Mouse (Mus musculus) kidney, embryonic 15.5 days (tissue): ENCODE measurements around the gene Rhbdd1. TPM values are rescaled to one million over a fixed set of nuclear protein-coding genes. Genes with fewer than 3 reads are reported as not detected.

Experiments used
- ATAC-seq: fragments of 200-750 bp; cut with Nextera tagmentation; replicated peaks from 2 replicates; pipeline ENCODE4 v1.8.0; 2017; ENCODE audit warnings: moderate TSS enrichment; ENCODE audit not compliant: low FRiP score
- H3K27ac ChIP-seq: fragments of 300-500 bp; sonication (generic); 2 replicates; pipeline ENCODE4 v1.5.1; 2015; ENCODE audit warnings: mild to moderate bottlenecking, inconsistent platforms
- H3K27me3 ChIP-seq: fragments of 300-500 bp; sonication (generic); 2 replicates; pipeline ENCODE4 v1.6.1; 2015; ENCODE audit warnings: inconsistent platforms
- H3K36me3 ChIP-seq: fragments of 300-500 bp; sonication (generic); 2 replicates; pipeline ENCODE4 v1.6.1; 2015; ENCODE audit warnings: inconsistent platforms
- H3K4me1 ChIP-seq: fragments of 300-500 bp; sonication (generic); 2 replicates; pipeline ENCODE4 v1.6.1; 2015; ENCODE audit warnings: inconsistent platforms
- H3K4me2 ChIP-seq: fragments of 300-500 bp; sonication (generic); 2 replicates; pipeline ENCODE4 v1.6.1; 2015; ENCODE audit warnings: moderate library complexity, mild to moderate bottlenecking, inconsistent platforms
- H3K4me3 ChIP-seq: fragments of 300-500 bp; sonication (generic); replicated peaks from 2 replicates; pipeline ENCODE4 v1.5.1; 2015; ENCODE audit warnings: mild to moderate bottlenecking, inconsistent platforms
- H3K9ac ChIP-seq: fragments of 300-500 bp; sonication (generic); 2 replicates; pipeline ENCODE4 v1.6.1; 2015; ENCODE audit warnings: mild to moderate bottlenecking, inconsistent platforms
- H3K9me3 ChIP-seq: fragments of 300-500 bp; sonication (generic); replicated peaks from 2 replicates; pipeline ENCODE4 v1.6.1; 2016; ENCODE audit warnings: inconsistent platforms
- WGBS: fragments of 180-500 bp; shearing (Covaris S2); methylation state at CpG from one replicate; pipeline ENCODE4 v1.1.7; 2015; ENCODE audit warnings: mixed read lengths; 5-methylcytosine and 5-hydroxymethylcytosine counted together
- polyA plus RNA-seq: library from polyadenylated mRNA; unstranded; fragments of >200 nt; fragmentation: Nextera tagmentation; extraction: Ambion mirVana; gene quantifications from 2 replicates; pipeline ENCODE4 v1.2.1, GENCODE M21; 2015

The Rhbdd1 gene
- polyA plus RNA-seq, 1 experiment from 2014 or later: 9.4 TPM

DNA sequence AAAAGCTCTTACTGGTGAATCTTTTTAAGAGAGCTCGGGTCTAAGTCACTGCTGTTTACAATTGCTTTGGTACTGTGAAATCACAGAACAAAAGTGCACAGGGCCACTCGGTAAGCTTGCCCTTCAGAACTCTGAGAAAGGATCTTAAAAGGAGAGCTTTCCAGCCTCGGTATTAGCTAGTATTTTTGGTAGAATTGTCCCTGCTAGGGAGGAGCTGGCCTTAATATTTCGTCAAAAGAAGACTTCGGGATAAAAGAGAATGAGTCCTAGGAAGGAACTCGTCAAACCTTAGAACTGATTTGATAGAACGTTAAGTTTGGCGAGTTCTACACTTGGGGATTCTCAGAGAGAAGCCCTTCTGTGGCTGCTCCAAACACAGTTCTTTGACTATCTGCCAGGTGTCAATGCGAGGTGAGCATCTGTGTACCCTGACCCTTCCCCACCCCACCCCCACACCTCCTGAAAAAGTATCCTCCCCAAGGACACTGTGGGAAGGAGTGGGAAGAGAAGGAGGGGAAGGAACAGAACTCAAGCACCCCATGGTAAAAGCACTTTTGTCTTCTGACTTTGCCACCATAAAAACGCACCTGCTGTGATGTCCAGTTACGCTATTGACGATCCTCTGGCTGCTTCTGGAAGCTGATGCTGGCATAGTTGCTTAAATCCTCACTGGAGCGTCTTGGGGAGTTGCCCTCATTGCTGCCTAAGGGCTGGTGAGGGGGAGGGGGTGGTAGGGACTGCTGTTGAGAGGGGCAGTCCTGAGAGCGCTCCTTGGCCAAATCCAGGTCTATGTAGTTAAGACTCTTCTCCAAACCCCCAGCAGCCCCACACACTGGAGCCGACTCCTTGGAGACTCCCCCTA lies 29.8 kb upstream of the Rhbdd1 start:
- Histone ChIP-seq H3K4me2 (peak overlapping the region; percentile 73), H3K4me3 (peak overlapping the region; percentile 40), H3K9ac (peak overlapping the region; percentile 26), H3K9me3 (no peaks in the 10 kb centered on the region), H3K4me1 (peaks cover 56% of the 10 kb centered on the region), H3K27me3 (peaks cover 11% of the 10 kb centered on the region; the same call in 1 of the 2 replicates), H3K27ac (0 out of 2 replicates have a peak overlapping the region, but pooled peaks have one; percentile 22), H3K36me3 (peaks cover 18% of the 10 kb centered on the region)
- no peak for ATAC-seq
- WGBS: 28% methylated on average over 15 of the region's 15 CpGs

DNA sequence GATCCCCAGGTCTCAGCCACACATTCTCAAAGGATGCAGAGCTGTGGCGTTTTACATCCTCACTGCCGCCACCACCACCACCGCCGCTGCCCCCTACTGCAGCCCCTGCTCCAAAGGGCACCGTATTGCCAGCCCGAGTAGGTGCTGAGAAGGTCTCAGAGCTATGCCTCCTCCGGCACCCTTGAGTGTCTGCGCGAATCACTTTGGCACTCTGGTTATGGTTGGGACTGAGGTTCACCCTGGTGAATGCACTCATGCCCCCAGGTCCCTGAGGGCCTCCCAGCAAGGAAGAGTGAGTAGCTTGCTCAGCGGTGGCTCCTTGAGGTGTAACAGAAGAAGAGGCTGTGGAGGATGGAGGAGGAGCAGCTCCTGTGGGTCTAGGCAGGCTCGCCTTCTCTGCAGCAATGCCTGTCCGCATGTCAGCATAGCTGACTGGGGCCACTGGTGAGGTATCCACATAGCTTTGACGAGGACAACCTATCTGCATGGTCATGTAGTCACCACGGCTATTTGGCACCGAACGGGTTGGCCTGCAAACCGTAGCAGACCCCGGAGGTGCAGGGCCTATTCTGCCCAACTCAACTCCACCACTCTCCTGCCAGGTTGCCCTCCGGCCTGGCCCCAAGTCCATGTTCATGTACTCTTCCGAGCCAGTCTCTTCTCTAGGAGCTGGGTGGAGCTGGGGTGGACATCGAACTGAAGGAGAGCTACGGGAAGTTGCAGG lies 29.0 kb upstream of the Rhbdd1 start:
- peak overlapping the region; percentile 40 for H3K4me3 ChIP-seq
- peaks cover 11% of the 10 kb centered on the region; the same call in 1 of the 2 replicates for H3K27me3 ChIP-seq
- WGBS: 73% methylated on average over 22 of the region's 22 CpGs
- H3K4me1 ChIP-seq: peaks cover 60% of the 10 kb centered on the region
- H3K4me2 ChIP-seq: peak overlapping the region; percentile 73
- no peak for ATAC-seq
- no peaks in the 10 kb centered on the region for H3K9me3 ChIP-seq
- no peak overlapping the region for H3K27ac ChIP-seq
- H3K36me3 ChIP-seq: peaks cover 18% of the 10 kb centered on the region
- peak overlapping the region; percentile 26; the same call in 1 of the 2 replicates for H3K9ac ChIP-seq

DNA sequence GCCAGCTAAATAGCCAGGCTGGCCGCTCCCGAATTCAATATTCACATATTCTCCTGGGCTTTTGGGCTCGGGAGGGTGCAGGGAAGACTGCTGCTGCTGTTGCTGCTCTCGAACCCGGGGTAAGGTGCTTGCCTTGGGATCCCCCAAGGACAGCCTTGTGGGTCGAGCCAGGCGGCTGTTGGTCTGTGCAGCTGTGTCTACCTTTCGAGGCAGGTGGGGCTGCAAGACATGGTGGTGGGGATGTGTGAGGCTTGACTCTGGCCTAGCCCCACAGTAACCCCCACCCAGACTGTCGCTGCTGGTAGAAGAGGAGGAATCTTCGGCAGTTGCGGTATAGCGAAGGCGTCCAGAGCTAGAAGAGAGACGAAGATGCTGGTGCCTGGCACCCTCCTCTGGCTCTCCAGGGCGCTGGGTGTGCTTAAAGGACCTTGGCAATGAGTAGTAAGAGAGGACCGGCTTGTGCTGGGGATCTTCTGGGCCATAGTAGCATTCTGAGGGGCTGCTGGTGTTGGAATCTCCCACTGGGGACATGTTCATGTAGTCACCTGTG lies 28.4 kb upstream of the Rhbdd1 start:
- Histone ChIP-seq H3K27ac (no peak overlapping the region), H3K4me2 (peak overlapping the region; percentile 73)
- WGBS: 93% methylated on average over 16 of the region's 16 CpGs

DNA sequence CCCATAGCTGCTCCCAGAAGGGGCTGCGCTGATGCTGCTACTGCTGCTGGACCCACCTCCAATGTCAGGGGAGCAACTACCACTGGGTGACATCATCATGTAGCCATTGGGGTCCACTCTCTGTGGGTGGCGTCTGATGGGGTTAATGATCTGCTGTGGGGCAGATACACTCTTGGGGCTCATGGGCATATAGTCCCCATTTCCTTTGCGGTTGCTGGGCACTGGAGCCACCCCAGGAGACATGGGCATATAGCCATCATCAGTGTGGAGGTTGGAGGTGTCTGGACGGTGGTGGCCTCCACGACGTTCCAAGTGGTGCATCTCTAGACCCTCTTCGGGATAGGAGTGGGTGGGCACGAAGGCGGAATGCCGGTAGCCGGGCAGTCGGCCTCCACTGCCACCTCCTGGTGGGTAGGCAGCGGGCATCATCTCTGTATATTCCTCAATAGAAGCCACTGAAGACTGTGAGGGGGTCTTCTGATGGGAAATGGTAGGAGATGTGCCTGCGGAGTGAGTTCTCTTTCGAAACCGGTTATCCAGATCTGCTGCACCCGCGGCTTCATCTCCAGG lies 27.7 kb upstream of the Rhbdd1 start:
- Histone ChIP-seq H3K27me3 (peaks cover 11% of the 10 kb centered on the region; the same call in 1 of the 2 replicates), H3K9me3 (no peaks in the 10 kb centered on the region), H3K4me2 (peak overlapping the region; percentile 91; the same call in 1 of the 2 replicates), H3K4me3 (no peak overlapping the region), H3K9ac (no peak overlapping the region), H3K36me3 (peaks cover 18% of the 10 kb centered on the region), H3K4me1 (peaks cover 64% of the 10 kb centered on the region), H3K27ac (no peak overlapping the region)
- ATAC-seq: no peak
- 93% methylated on average over 18 of the region's 18 CpGs for WGBS

More for the DNA sequence above, 28.4 kb upstream of the Rhbdd1 start:
- H3K9me3 ChIP-seq: no peaks in the 10 kb centered on the region
- peaks cover 11% of the 10 kb centered on the region; the same call in 1 of the 2 replicates for H3K27me3 ChIP-seq
- H3K9ac ChIP-seq: no peak overlapping the region
- H3K4me1 ChIP-seq: peaks cover 60% of the 10 kb centered on the region
- H3K36me3 ChIP-seq: peaks cover 18% of the 10 kb centered on the region
- no peak for ATAC-seq
- peak overlapping the region; percentile 40; the same call in 1 of the 2 replicates for H3K4me3 ChIP-seq

DNA sequence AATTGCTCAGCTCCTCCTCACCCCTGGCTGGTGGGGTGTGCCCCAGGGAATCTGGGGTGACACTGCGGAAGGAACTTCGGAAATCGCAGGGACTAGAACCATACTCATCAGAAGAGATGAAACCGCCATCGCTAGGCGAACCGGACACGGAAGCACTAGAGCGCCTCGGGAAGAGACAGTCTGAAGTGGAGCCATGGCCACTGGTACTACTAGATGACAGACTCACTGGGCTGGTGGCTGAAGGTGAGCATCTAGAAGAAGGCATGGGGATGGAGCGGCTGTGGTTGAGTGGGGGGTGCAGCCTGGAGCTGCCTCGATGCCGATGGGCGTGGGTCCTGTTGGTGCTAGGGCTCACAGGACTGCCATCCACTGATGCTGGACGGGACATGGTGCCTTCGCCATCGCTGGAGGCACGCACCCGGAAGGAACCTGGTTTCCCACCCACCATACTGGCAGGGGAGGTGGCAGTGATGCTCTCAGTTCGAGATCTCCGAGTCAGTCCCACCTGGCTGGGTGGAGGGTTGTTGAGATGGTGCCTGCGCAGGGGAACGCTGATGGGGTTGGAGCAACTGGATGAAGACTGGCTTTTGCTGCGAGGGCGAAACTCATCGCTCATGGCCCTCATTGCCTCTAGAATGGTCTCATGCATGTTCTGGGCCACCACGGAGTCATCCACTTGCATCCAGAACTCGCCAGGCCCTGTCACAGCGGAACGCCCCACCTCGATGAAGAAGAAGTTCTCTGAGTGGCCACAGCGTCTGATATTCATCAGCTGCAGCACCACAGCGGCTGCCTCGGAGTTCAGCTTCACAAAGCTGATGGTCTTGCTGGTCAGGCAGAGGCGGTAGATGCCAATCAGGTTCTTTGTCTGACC lies 26.9 kb upstream of the Rhbdd1 start:
- H3K9me3 ChIP-seq: no peaks in the 10 kb centered on the region
- H3K4me1 ChIP-seq: peaks cover 59% of the 10 kb centered on the region
- H3K4me2 ChIP-seq: peak overlapping the region; percentile 91
- ATAC-seq: no peak
- H3K27ac ChIP-seq: peak overlapping the region; percentile 98
- peaks cover 18% of the 10 kb centered on the region for H3K36me3 ChIP-seq
- 72% methylated on average over 35 of the region's 35 CpGs for WGBS
- H3K4me3 ChIP-seq: peak overlapping the region; percentile 72
- peaks cover 11% of the 10 kb centered on the region; the same call in 1 of the 2 replicates for H3K27me3 ChIP-seq
- H3K9ac ChIP-seq: peak overlapping the region; percentile 68

DNA sequence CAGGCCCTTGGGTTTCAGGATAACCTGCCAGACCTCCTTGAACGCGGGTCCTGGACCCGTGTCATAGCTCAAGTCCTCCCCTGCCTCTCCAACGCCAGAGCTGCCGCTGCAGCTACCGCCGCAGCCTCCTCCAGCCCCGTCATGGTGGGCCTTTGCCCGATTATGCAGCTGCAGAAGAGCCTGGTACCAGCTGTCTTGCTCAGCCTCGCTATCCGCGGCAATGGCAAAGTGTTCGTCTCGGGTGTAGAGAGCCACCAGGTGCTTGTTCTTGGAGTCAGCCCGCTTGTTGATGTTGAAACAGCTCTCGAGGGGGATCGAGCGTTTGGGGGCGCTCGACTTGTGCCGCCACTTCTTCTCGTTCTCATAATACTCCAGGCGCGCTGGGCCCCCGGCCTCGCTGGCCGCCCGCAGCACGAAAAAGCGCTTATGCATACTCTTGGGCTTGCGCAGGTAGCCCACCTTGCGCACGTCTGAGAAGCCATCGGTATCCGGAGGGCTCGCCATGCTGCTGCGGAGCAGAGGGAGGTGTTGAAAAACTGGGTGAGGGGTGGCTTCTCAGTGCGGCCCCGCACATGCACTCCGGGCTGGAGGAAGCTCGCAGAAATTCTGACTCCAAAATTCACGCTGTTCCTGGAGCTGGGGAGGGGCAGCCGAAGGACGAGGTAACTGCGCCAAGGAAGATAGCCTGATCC lies 26.1 kb upstream of the Rhbdd1 start:
- H3K27ac ChIP-seq: peak overlapping the region; percentile 98
- peaks cover 56% of the 10 kb centered on the region for H3K4me1 ChIP-seq
- H3K4me2 ChIP-seq: peak overlapping the region; percentile 91
- ATAC-seq: no peak
- WGBS: under 1% methylated on average over 45 of the region's 45 CpGs
- peaks cover 18% of the 10 kb centered on the region for H3K36me3 ChIP-seq
- peak overlapping the region; percentile 72 for H3K4me3 ChIP-seq
- H3K9me3 ChIP-seq: no peaks in the 10 kb centered on the region
- H3K9ac ChIP-seq: peak overlapping the region; percentile 68
- H3K27me3 ChIP-seq: peaks cover 14% of the 10 kb centered on the region

DNA sequence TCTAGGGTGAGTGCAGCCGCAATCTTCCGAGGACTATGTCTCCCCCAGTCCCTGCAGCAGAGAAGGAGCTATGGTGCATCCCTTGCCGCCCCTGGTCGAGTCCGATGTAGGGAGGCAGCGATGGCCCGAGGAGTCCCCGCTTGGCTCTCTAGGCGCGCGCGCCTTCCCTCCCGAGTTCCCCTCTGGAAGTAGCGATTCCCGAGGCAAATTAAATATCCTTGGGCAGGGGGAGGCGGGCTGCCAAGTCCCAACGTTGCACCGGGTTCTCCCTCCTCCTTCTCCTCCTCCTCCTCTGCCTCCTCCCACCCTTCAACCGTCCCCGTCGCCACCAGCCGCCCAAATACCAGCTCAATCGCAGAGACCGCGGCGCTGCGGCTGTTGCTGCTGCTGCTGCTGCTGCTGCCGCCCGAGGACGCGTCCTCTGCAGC lies 25.5 kb upstream of the Rhbdd1 start:
- H3K4me3 ChIP-seq: peak overlapping the region; percentile 72
- peaks cover 20% of the 10 kb centered on the region for H3K27me3 ChIP-seq
- H3K9ac ChIP-seq: peak overlapping the region; percentile 68
- 0% methylated on average over 31 of the region's 31 CpGs for WGBS
- peaks cover 18% of the 10 kb centered on the region for H3K36me3 ChIP-seq
- peak overlapping the region; percentile 91 for H3K4me2 ChIP-seq
- ATAC-seq: peak; percentile 65
- H3K9me3 ChIP-seq: no peaks in the 10 kb centered on the region
- peaks cover 52% of the 10 kb centered on the region for H3K4me1 ChIP-seq
- H3K27ac ChIP-seq: peak overlapping the region; percentile 98

DNA sequence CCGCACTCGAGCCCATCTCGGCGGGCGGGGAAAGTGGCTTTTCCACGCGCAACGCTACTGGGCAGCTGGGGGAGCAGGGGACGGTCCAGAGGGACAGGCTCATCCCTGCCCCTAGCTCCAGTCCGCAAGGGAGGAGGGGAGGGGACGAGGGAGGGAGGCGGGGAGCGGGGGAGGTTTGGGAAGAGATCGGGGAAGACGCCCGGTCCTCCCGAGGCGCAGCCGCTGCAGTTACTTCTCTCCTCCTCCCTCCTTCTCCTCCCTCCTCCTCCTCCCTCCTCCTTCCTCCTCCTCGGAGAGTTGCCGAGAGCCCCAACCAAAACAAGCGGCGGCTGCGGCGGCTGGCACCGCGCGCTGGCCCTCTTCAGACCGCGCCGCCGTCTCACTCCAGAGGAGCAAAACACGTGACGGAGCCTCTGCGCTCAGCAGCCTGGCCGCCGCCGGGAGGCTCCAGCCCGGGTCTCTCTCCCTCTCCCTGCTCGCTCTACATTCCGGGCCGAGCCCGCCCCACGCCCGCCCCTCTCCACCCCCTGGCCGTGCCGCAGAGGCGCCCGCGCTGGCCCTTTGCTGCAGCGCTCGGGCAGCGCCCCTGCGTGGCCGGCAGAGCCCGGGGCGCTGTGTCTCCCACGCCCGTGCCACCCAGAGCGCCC lies 25.0 kb upstream of the Rhbdd1 start, which contains the start of gene Irs1:
Irs1 (minus strand) TSS at position 266 of the 647 bp plus-strand sequence.
- under 1% methylated on average over 51 of the region's 60 CpGs for WGBS
- peak within 1 kb of the TSS; percentile 91 for H3K4me2 ChIP-seq

DNA sequence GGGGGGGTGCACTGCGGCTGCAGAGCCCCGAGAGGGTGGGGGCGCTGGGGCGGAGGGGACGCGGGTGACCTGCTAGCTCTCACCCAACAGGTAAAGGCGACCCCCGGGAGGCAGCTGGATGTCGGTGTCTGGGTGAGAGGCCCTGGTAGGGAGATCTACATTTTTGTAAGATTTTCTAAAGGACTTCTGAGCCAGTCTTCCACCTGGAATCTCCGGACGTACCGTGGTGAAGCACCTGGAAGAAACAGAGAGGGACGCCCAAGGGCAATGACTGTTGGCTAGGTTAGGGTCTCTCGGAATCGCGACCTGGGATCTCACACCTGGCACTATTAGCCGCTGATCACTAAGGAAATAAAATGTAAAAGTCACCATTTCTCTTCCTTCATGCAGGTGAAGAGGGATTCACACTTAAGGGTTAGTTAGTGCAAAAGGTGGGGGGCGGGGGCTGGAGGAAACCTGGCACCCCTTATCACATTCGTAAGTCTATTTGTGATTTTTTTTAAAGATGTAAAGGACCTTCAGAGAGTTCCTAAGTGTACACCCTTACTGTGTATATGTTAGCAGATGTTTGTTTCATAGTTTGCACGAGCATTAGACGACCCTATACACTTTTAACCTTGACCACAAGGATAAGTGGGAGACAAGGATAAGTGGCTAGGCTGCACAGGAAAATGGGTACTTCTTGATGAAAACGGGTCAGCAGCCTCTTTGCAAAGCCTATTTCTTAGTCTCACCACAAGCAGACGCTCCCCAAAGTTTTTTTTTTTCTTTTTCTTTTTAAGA lies 24.1 kb upstream of the Rhbdd1 start:
- H3K36me3 ChIP-seq: peaks cover 18% of the 10 kb centered on the region
- H3K4me1 ChIP-seq: peaks cover 43% of the 10 kb centered on the region
- ATAC-seq: peak; percentile 4; the same call in 1 of the 2 replicates
- peaks cover 24% of the 10 kb centered on the region for H3K27me3 ChIP-seq
- H3K4me2 ChIP-seq: peak overlapping the region; percentile 91
- WGBS: 1% methylated on average over 23 of the region's 23 CpGs
- H3K9me3 ChIP-seq: no peaks in the 10 kb centered on the region
- peak overlapping the region; percentile 68 for H3K9ac ChIP-seq
- H3K4me3 ChIP-seq: peak overlapping the region; percentile 72
- peak overlapping the region; percentile 98 for H3K27ac ChIP-seq

More for the DNA sequence above, 25.0 kb upstream of the Rhbdd1 start, which contains the start of gene Irs1:
- H3K27me3 ChIP-seq: peaks cover 22% of the 10 kb centered on the region
- H3K36me3 ChIP-seq: peaks cover 18% of the 10 kb centered on the region
- ATAC-seq: peak; percentile 92
- peak within 1 kb of the TSS; percentile 98 for H3K27ac ChIP-seq
- no peaks in the 10 kb centered on the region for H3K9me3 ChIP-seq
- peak within 1 kb of the TSS; percentile 68 for H3K9ac ChIP-seq
- H3K4me1 ChIP-seq: peaks cover 50% of the 10 kb centered on the region
- H3K4me3 ChIP-seq: peak within 1 kb of the TSS; percentile 72
